Mouse (Mus musculus) heart, adult 2 months (tissue): ENCODE results near the gene Unc13a. TPM values are rescaled to one million over a fixed set of nuclear protein-coding genes. Genes with fewer than 3 reads are reported as not detected.

Source experiments
- DNase-seq, 2 experiments: peaks; one replicate each; pipeline ENCODE4 v3.0.0; 2021
- H3K27ac ChIP-seq: fragments of 200-600 bp; 2 replicates; pipeline ENCODE4 v1.8.1; 2022
- H3K27me3 ChIP-seq: fragments of 200-500 bp; 2 replicates; pipeline ENCODE4 v1.6.1; 2012; ENCODE audit warnings: mild to moderate bottlenecking, low read length, inconsistent platforms, mixed read lengths; ENCODE audit not compliant: control insufficient read depth, insufficient read depth
- H3K36me3 ChIP-seq: fragments of 200-500 bp; 2 replicates; pipeline ENCODE4 v1.6.1; 2012; ENCODE audit warnings: low read length, inconsistent platforms; ENCODE audit not compliant: control insufficient read depth, insufficient read depth
- H3K4me1 ChIP-seq: fragments of 200-500 bp; 2 replicates; pipeline ENCODE4 v1.6.1; 2011; ENCODE audit warnings: low read length; ENCODE audit not compliant: control insufficient read depth, insufficient read depth
- H3K4me3 ChIP-seq: fragments of 200-600 bp; 2 replicates; pipeline ENCODE4 v1.8.1; 2022
- H3K79me2 ChIP-seq: fragments of 200-500 bp; replicated peaks from 2 replicates; pipeline ENCODE4 v1.6.1; 2012; ENCODE audit warnings: mild to moderate bottlenecking, inconsistent platforms, low read length, moderate library complexity, mixed read lengths; ENCODE audit not compliant: control insufficient read depth, insufficient read depth
- H3K9ac ChIP-seq: fragments of 200-500 bp; 2 replicates; pipeline ENCODE4 v1.6.1; 2012; ENCODE audit warnings: low read depth, mild to moderate bottlenecking, control low read depth, inconsistent platforms, low read length, mixed read lengths
- CTCF ChIP-seq: fragments of 200-600 bp; IDR thresholded peaks from 2 replicates; pipeline ENCODE4 v1.8.1; 2022; ENCODE audit warnings: antibody characterized with exemption, mild to moderate bottlenecking, moderate library complexity
- EP300 ChIP-seq: fragments of 200-500 bp; IDR thresholded peaks from 2 replicates; pipeline ENCODE4 v1.6.1; 2011; ENCODE audit warnings: low read depth, low read length, control low read depth; ENCODE audit not compliant: insufficient read depth
- POLR2A ChIP-seq: fragments of 200-500 bp; IDR thresholded peaks from 2 replicates; pipeline ENCODE4 v1.6.1; 2011; ENCODE audit warnings: mild to moderate bottlenecking, low read depth, low read length, control low read depth; ENCODE audit not compliant: insufficient read depth
- WGBS: fragments of 180-500 bp; shearing (Covaris S2); methylation state at CpG from one replicate; pipeline ENCODE4 v1.1.7; 2018; 5-methylcytosine and 5-hydroxymethylcytosine counted together
- intact Hi-C: fragments of 180-260 bp; cut with DNase I; formaldehyde crosslinking; loops from one replicate; pipeline ENCODE4 v1.15.1; 2025
- microRNA-seq, 2 experiments: library from miRNA; unstranded; fragments of <30 nt; microRNA quantifications; one replicate each; pipeline ENCODE4 v1.2.0; 2021
- polyA plus RNA-seq: library from polyadenylated mRNA; depleted of rRNA; stranded (reverse); fragments of >200 nt; gene quantifications from 2 replicates; pipeline ENCODE4 v1.2.3, GENCODE M21; 2012; rRNA removed
- total RNA-seq, 2 experiments: library from RNA; stranded (reverse); gene quantifications; 2 replicates each; pipeline ENCODE4 v1.2.3; 2021

The Unc13a gene
- total and polyA plus RNA-seq, 3 experiments: 0.61 to 1.4 (median 0.86) TPM

GRCm38 (mm10) chr8:71575020-71575419 is 96.5 kb downstream of the Unc13a start:
- DNase-seq: no peak
- no peaks in the 10 kb centered on the region for H3K27me3 ChIP-seq
- TF ChIP-seq EP300: no peak
- intact Hi-C loops: no loop called here
- no peaks in the 10 kb centered on the region for H3K36me3 ChIP-seq
- WGBS: 28% methylated on average over 1 of the region's 1 CpGs
- peaks cover 2% of the 10 kb centered on the region for H3K4me1 ChIP-seq
- no peak overlapping the region for H3K4me3 ChIP-seq
- no peaks in the 10 kb centered on the region; the same call in 1 of the 2 replicates for H3K79me2 ChIP-seq
- peak overlapping the region; percentile 72 for H3K27ac ChIP-seq
- H3K9ac ChIP-seq: no peak overlapping the region

GRCm38 (mm10) chr8:71574426-71574825 is 97.1 kb downstream of the Unc13a start:
- Histone ChIP-seq H3K79me2 (no peaks in the 10 kb centered on the region; the same call in 1 of the 2 replicates), H3K4me3 (no peak overlapping the region), H3K27ac (peak overlapping the region; percentile 72), H3K27me3 (no peaks in the 10 kb centered on the region), H3K36me3 (no peaks in the 10 kb centered on the region), H3K9ac (no peak overlapping the region), H3K4me1 (peaks cover 2% of the 10 kb centered on the region)
- 51% methylated on average over 7 of the region's 7 CpGs for WGBS
- intact Hi-C loops: no loop called here
- DNase-seq: no peak
- TF ChIP-seq EP300 (no peak), POLR2A (no peak), CTCF (no peak)

Small RNA genes lying within 50 kb of the gene (microRNA-seq; reads per million reads assigned to microRNA genes)
- gene Mir6769b: 0 reads per million in 2 experiments

Other genes starting within 250 kb of the Unc13a start
- gene Abhd8, start 208.1 kb downstream of the Unc13a start, total RNA-seq: 10 to 100 TPM; 25.8 to 26.5 TPM
- gene Abhd8, start 208.1 kb downstream of the Unc13a start, polyA plus RNA-seq: 30.4 and 38.3 TPM in 2 replicates
- 100 to 1,000 TPM; 120 to 128 TPM for gene Mrpl34, start 206.8 kb downstream of the Unc13a start, total RNA-seq
- 81.7 and 153 TPM in 2 replicates for gene Mrpl34, start 206.8 kb downstream of the Unc13a start, polyA plus RNA-seq
- gene Dda1, start 202.6 kb downstream of the Unc13a start, total RNA-seq: 10 to 100 TPM; 30.4 to 31.8 TPM
- gene Dda1, start 202.6 kb downstream of the Unc13a start, polyA plus RNA-seq: 51.8 and 51.9 TPM in 2 replicates
- 10 to 100 TPM; 15.6 to 16.3 TPM for gene Ano8, start 185.8 kb downstream of the Unc13a start, total RNA-seq
- 15.3 and 18.4 TPM in 2 replicates for gene Ano8, start 185.8 kb downstream of the Unc13a start, polyA plus RNA-seq
- 10 to 100 TPM; 16.6 to 20.5 TPM for gene Gtpbp3, start 183.7 kb downstream of the Unc13a start, total RNA-seq
- 18.4 and 19.8 TPM in 2 replicates for gene Gtpbp3, start 183.7 kb downstream of the Unc13a start, polyA plus RNA-seq
- gene Plvap, start 160.0 kb downstream of the Unc13a start, total RNA-seq: 10 to 100 TPM; 22.1 to 28.3 TPM
- 37.2 and 42.9 TPM in 2 replicates for gene Plvap, start 160.0 kb downstream of the Unc13a start, polyA plus RNA-seq
- not detected for gene Ccdc194, start 146.0 kb downstream of the Unc13a start, total RNA-seq
- 0.10 and 0.23 TPM in 2 replicates for gene Ccdc194, start 146.0 kb downstream of the Unc13a start, polyA plus RNA-seq
- gene Bst2, start 134.3 kb downstream of the Unc13a start, total RNA-seq: 10 to 100 TPM; 17.4 to 18.1 TPM
- 69.8 and 85.9 TPM in 2 replicates for gene Bst2, start 134.3 kb downstream of the Unc13a start, polyA plus RNA-seq
- gene Mvb12a, start 128.8 kb downstream of the Unc13a start, total RNA-seq: 10 to 100 TPM; 27.0 to 29.7 TPM
- 51.6 and 53.7 TPM in 2 replicates for gene Mvb12a, start 128.8 kb downstream of the Unc13a start, polyA plus RNA-seq
- under 1 TPM in 1 of 2 experiments, not detected in 1; 0.16 TPM for gene Tmem221, start 112.9 kb downstream of the Unc13a start, total RNA-seq
- gene Tmem221, start 112.9 kb downstream of the Unc13a start, polyA plus RNA-seq: 0.29 and 0.51 TPM in 2 replicates
- under 1 TPM; 0.14 to 0.18 TPM for gene Nxnl1, start 105.2 kb downstream of the Unc13a start, total RNA-seq
- 0.12 TPM in 1 of 2 replicates, not detected in the other for gene Nxnl1, start 105.2 kb downstream of the Unc13a start, polyA plus RNA-seq
- gene Slc27a1, start 102.9 kb downstream of the Unc13a start, total RNA-seq: 100 to 1,000 TPM; 159 to 191 TPM
- 227 and 281 TPM in 2 replicates for gene Slc27a1, start 102.9 kb downstream of the Unc13a start, polyA plus RNA-seq
- 10 to 100 TPM; 58.6 to 66.3 TPM for gene Pgls, start 79.6 kb downstream of the Unc13a start, total RNA-seq
- gene Pgls, start 79.6 kb downstream of the Unc13a start, polyA plus RNA-seq: 53.2 and 80.4 TPM in 2 replicates
- under 1 TPM; 0.78 to 0.82 TPM for gene Fam129c, start 74.1 kb downstream of the Unc13a start, total RNA-seq
- 1.7 and 2.4 TPM in 2 replicates for gene Fam129c, start 74.1 kb downstream of the Unc13a start, polyA plus RNA-seq
- 10 to 100 TPM; 39.3 to 39.6 TPM for gene Colgalt1, start 60.8 kb downstream of the Unc13a start, total RNA-seq
- 55.8 and 76.6 TPM in 2 replicates for gene Colgalt1, start 60.8 kb downstream of the Unc13a start, polyA plus RNA-seq
- gene Jak3, start 4.5 kb upstream of the Unc13a start, total RNA-seq: 1 to 10 TPM; 8.1 to 8.6 TPM
- 23.3 and 24.0 TPM in 2 replicates for gene Jak3, start 4.5 kb upstream of the Unc13a start, polyA plus RNA-seq
- 1 to 10 TPM; 4.0 to 4.1 TPM for gene Insl3, start 17.5 kb upstream of the Unc13a start, total RNA-seq
- gene Insl3, start 17.5 kb upstream of the Unc13a start, polyA plus RNA-seq: 16.3 and 19.3 TPM in 2 replicates
- gene B3gnt3, start 30.0 kb upstream of the Unc13a start, total RNA-seq: 1 to 10 TPM; 6.1 to 6.4 TPM
- 5.4 and 8.6 TPM in 2 replicates for gene B3gnt3, start 30.0 kb upstream of the Unc13a start, polyA plus RNA-seq
- gene Fcho1, start 54.0 kb upstream of the Unc13a start, total RNA-seq: under 1 TPM; 0.23 to 0.64 TPM
- 2.7 and 4.5 TPM in 2 replicates for gene Fcho1, start 54.0 kb upstream of the Unc13a start, polyA plus RNA-seq
- 1 to 10 TPM; 4.4 to 6.2 TPM for gene Zfp709, start 210.3 kb upstream of the Unc13a start, total RNA-seq
- 0.59 and 1.0 TPM in 2 replicates for gene Zfp709, start 210.3 kb upstream of the Unc13a start, polyA plus RNA-seq
- gene Zfp882, start 236.9 kb upstream of the Unc13a start, total RNA-seq: 1 to 10 TPM; 3.1 to 3.5 TPM
- gene Zfp882, start 236.9 kb upstream of the Unc13a start, polyA plus RNA-seq: 0.55 and 1.5 TPM in 2 replicates
- 10 to 100 TPM; 19.8 to 24.4 TPM for gene Zfp617, start 236.9 kb upstream of the Unc13a start, total RNA-seq
- gene Zfp617, start 236.9 kb upstream of the Unc13a start, polyA plus RNA-seq: 4.7 and 10.9 TPM in 2 replicates